Mouse (Mus musculus) intestine, postnatal 0 days (tissue): ENCODE data around the gene Tbcd. TPM values are rescaled to one million over a fixed set of nuclear protein-coding genes. Genes with fewer than 3 reads are reported as not detected.
A peak's percentile ranks its signal among the peaks of the same experiment; 100 is the strongest.

Source experiments
- ATAC-seq: fragments of 200-750 bp; cut with Nextera tagmentation; 2 replicates; pipeline ENCODE4 v1.8.0; 2017; ENCODE audit warnings: mild to moderate bottlenecking, moderate TSS enrichment, moderate library complexity
- H3K27ac ChIP-seq: fragments of 300-500 bp; sonication (generic); 2 replicates; pipeline ENCODE4 v1.5.1; 2014; ENCODE audit warnings: mild to moderate bottlenecking, low read depth, low read length, moderate library complexity
- H3K27me3 ChIP-seq: fragments of 300-500 bp; sonication (generic); replicated peaks from 2 replicates; pipeline ENCODE4 v1.6.1; 2014; ENCODE audit warnings: low read length, mixed read lengths; ENCODE audit not compliant: control insufficient read depth, insufficient read depth
- H3K36me3 ChIP-seq: fragments of 300-500 bp; sonication (generic); 2 replicates; pipeline ENCODE4 v1.6.1; 2014; ENCODE audit warnings: mild to moderate bottlenecking, moderate library complexity; ENCODE audit not compliant: control insufficient read depth, insufficient read depth
- H3K4me1 ChIP-seq: fragments of 300-500 bp; sonication (generic); replicated peaks from 2 replicates; pipeline ENCODE4 v1.6.1; 2014; ENCODE audit warnings: antibody characterized with exemption, low read length, mixed read lengths; ENCODE audit not compliant: control insufficient read depth, insufficient read depth
- H3K4me2 ChIP-seq: fragments of 300-500 bp; sonication (generic); replicated peaks from 2 replicates; pipeline ENCODE4 v1.6.1; 2014; ENCODE audit warnings: low read depth, mild to moderate bottlenecking, moderate library complexity
- H3K4me3 ChIP-seq: fragments of 300-500 bp; sonication (generic); 2 replicates; pipeline ENCODE4 v1.5.1; 2014; ENCODE audit warnings: low read depth, low read length
- H3K9ac ChIP-seq: fragments of 300-500 bp; sonication (generic); 2 replicates; pipeline ENCODE4 v1.6.1; 2014; ENCODE audit warnings: mild to moderate bottlenecking, low read depth, low read length
- H3K9me3 ChIP-seq: fragments of 300-500 bp; sonication (generic); 2 replicates; pipeline ENCODE4 v1.6.1; 2016; ENCODE audit warnings: mixed run types; ENCODE audit not compliant: control insufficient read depth
- CTCF ChIP-seq: sonication (generic); IDR thresholded peaks from 2 replicates; pipeline ENCODE4 v1.5.1; 2016; ENCODE audit warnings: low read depth, mild to moderate bottlenecking, control low read depth, antibody characterized with exemption, moderate library complexity
- WGBS: fragments of 180-500 bp; shearing (Covaris S2); extraction: QIAGEN DNeasy Blood & Tissue Kit; methylation state at CpG from one replicate; pipeline ENCODE4 v1.1.7; 2014; 5-methylcytosine and 5-hydroxymethylcytosine counted together
- polyA plus RNA-seq: library from polyadenylated mRNA; unstranded; fragments of >200 nt; fragmentation: Nextera tagmentation; extraction: Ambion mirVana; gene quantifications from 2 replicates; pipeline ENCODE4 v1.2.1, GENCODE M21; 2015

Gene Tbcd
- polyA plus RNA-seq, 1 experiment from 2014 or later = 29.9 TPM

DNA sequence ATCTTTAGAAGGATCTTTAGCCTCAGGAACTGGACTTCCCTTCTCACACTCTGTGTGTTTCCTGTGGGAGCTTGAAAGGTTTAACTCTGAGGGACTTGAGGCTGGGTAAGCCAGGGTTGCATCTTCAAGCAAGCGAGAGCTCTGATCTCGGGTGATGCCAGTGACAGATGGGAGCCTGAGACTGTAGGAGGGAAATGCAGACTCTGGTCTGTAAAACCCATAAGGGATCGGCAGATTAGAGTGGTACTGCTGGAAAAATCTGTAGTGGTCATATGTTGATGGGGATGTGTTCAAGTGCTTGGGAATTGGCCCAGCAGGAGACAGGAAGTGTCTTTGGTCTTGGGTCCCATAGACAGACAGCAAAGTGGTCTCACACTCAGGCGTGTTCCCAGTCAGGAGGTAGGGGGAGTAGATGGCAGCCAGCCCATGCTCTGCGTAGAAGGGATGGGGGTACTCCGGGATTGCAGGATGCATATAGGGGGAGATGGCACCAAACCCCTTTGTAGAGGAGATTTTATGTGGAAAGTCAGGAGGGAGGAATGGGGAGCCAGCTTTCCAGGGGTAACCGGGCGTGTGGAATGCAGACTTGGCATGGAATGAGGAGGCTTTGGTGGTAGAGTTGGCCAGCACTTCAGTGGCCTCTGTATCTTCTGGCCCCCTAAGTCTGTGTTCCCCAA is 61.3 kb downstream of the Tbcd start:
- H3K27me3 ChIP-seq = no peaks in the 10 kb centered on the region
- H3K4me3 ChIP-seq = no peak overlapping the region
- no peak for ATAC-seq
- H3K27ac ChIP-seq = no peak overlapping the region
- H3K4me1 ChIP-seq = peaks cover 5% of the 10 kb centered on the region
- no peak overlapping the region for H3K9ac ChIP-seq
- H3K9me3 ChIP-seq = no peaks in the 10 kb centered on the region
- H3K4me2 ChIP-seq = no peak overlapping the region
- 91% methylated on average over 8 of the region's 8 CpGs for WGBS
- TF ChIP-seq CTCF = no peak
- H3K36me3 ChIP-seq = no peaks in the 10 kb centered on the region; the same call in 1 of the 2 replicates

DNA sequence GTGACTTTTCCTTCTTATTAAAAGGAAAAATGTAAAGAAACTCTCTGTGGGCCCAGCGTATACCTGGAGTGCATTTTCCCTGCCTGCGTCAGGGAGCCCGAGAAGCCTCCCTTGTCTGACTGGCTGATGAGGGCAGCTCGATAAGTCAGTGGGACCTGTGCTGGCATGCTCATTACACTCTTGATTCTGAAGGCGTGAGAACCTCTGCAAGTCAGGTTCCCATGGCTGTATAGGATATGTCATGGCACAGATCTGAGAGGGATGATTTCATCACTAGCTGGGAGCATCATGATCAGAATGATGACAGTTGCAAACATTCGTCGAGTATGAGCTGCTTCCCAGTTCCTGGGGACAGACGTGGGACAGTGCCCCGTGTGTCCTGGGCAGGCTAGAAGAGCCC is 64.2 kb downstream of the Tbcd start:
- 79% methylated on average over 9 of the region's 9 CpGs for WGBS
- H3K4me3 ChIP-seq = no peak overlapping the region
- H3K9ac ChIP-seq = no peak overlapping the region
- H3K36me3 ChIP-seq = no peaks in the 10 kb centered on the region; the same call in 1 of the 2 replicates
- H3K27me3 ChIP-seq = no peaks in the 10 kb centered on the region
- peaks cover 5% of the 10 kb centered on the region for H3K4me1 ChIP-seq
- no peak overlapping the region for H3K4me2 ChIP-seq
- ATAC-seq = no peak
- no peak overlapping the region for H3K27ac ChIP-seq
- no peak for TF ChIP-seq CTCF
- no peaks in the 10 kb centered on the region for H3K9me3 ChIP-seq

GRCm38 (mm10) chr11:121516906-121517305 is 65.2 kb downstream of the Tbcd start:
- no peaks in the 10 kb centered on the region for H3K9me3 ChIP-seq
- peaks cover 5% of the 10 kb centered on the region for H3K4me1 ChIP-seq
- H3K4me3 ChIP-seq = no peak overlapping the region
- H3K4me2 ChIP-seq = peak overlapping the region; percentile 17; the same call in 1 of the 2 replicates
- H3K36me3 ChIP-seq = no peaks in the 10 kb centered on the region; the same call in 1 of the 2 replicates
- peak; percentile 58; the same call in 1 of the 2 replicates for ATAC-seq
- H3K27ac ChIP-seq = no peak overlapping the region
- TF ChIP-seq CTCF = no peak
- WGBS = 26% methylated on average over 3 of the region's 3 CpGs
- H3K9ac ChIP-seq = no peak overlapping the region
- no peaks in the 10 kb centered on the region for H3K27me3 ChIP-seq

DNA sequence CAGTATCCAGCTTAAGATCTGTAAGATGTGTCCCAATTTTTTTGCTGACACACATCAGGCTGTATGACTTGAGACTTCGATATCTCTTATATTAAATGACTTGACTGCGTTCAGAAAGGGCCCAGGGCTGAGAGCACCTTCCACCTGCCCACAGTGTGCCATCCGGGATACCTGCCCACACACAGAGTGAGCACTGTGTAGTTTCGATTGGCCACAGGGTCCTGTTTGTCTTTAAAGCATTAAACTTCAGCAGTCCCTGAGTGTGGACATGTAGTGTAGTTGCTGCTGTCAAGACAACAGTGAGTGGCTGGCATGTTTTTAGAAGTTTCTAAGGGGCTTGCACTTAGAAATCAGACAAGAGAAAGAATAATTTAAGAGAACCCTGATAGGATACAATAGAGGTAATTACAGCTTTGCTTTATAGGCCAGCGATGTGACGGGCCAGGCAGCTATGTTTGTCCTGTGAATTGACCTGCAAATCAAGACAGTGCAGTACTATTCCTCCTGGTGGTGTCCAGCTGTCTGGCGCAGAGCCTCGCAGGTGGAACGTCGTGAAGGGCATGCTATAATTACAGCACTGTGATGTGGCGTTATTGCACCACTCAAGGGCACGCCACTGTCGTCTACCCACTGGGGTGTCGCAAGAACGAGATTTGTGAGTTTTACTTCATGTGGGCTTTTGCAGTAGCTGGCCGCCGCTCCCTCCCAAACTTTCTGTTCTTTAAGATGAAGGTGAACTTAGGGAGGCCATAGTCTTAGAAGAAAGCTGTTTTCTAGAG is 66.1 kb downstream of the Tbcd start:
- no peak overlapping the region for H3K4me3 ChIP-seq
- no peak overlapping the region for H3K9ac ChIP-seq
- ATAC-seq = peak; percentile 67
- WGBS = 47% methylated on average over 17 of the region's 17 CpGs
- H3K9me3 ChIP-seq = no peaks in the 10 kb centered on the region
- no peak overlapping the region for H3K27ac ChIP-seq
- peak overlapping the region; percentile 14; the same call in 1 of the 2 replicates for H3K4me2 ChIP-seq
- no peaks in the 10 kb centered on the region for H3K27me3 ChIP-seq
- H3K4me1 ChIP-seq = peaks cover 5% of the 10 kb centered on the region
- 0 out of 2 replicates have a peak, but pooled peaks have one; percentile 21 for TF ChIP-seq CTCF
- no peaks in the 10 kb centered on the region; the same call in 1 of the 2 replicates for H3K36me3 ChIP-seq

GRCm38 (mm10) chr11:121519131-121519530 is 67.4 kb downstream of the Tbcd start, which contains the start of gene Zfp750:
Gene Zfp750 (minus strand): TSS chr11:121519333.
- no peak for TF ChIP-seq CTCF
- WGBS = 54% methylated on average over 10 of the region's 10 CpGs
- no peak for ATAC-seq

DNA sequence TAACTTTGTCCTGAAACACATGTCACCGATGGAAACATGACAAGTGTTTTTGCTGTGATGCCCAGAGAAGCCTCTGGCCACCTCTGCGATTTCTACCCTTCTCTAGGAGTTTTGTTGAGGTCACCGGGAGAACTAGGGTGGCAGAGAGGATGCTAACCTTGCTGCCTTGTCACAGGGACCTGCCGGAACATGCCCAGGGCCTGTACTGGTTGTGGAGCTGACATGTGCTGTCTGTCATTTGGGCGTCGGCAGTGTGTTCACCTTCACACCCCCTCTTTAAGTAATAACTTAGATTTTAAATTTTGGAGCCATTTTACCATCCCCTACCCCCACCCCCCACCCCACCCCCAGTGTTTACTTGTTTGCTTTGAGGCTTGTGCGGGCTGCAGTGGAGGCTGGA is 68.0 kb downstream of the Tbcd start:
- no peak overlapping the region for H3K4me3 ChIP-seq
- no peaks in the 10 kb centered on the region; the same call in 1 of the 2 replicates for H3K36me3 ChIP-seq
- no peak overlapping the region for H3K4me2 ChIP-seq
- H3K9ac ChIP-seq = no peak overlapping the region
- H3K27me3 ChIP-seq = no peaks in the 10 kb centered on the region
- TF ChIP-seq CTCF = no peak
- no peak for ATAC-seq
- peaks cover 5% of the 10 kb centered on the region for H3K4me1 ChIP-seq
- 81% methylated on average over 7 of the region's 7 CpGs for whole genome bisulfite sequencing
- no peak overlapping the region for H3K27ac ChIP-seq
- H3K9me3 ChIP-seq = no peaks in the 10 kb centered on the region

More at GRCm38 (mm10) chr11:121519131-121519530, 67.4 kb downstream of the Tbcd start, which contains the start of gene Zfp750:
- Histone ChIP-seq H3K9ac (no peak within 1 kb of the TSS), H3K4me3 (no peak within 1 kb of the TSS), H3K36me3 (no peaks in the 10 kb centered on the region; the same call in 1 of the 2 replicates), H3K27ac (no peak within 1 kb of the TSS), H3K4me1 (peaks cover 5% of the 10 kb centered on the region), H3K27me3 (no peaks in the 10 kb centered on the region), H3K9me3 (no peaks in the 10 kb centered on the region), H3K4me2 (0 out of 2 replicates have a peak within 1 kb of the TSS, but pooled peaks have one; percentile 14)
